In genomic region chr3:122461512-122461881, GRCm38 (mm10) we compare ENCODE assay signal across 12 mouse cellular contexts.
DNase-seq lines count a peak whose midpoint lies in the region; ATAC-seq and TF ChIP-seq lines count a peak whose summit lies in the region.
"Had no signal": no experiment of that assay in that cellular context is flagged by ENCODE, and none has a peak within 500 bp of the region (broad histone marks: within the 10 kb centered on the region; RNA-seq: fewer than 3 reads in every experiment).

No protein-coding gene starts in this region.

- WGBS in kidney, postnatal 0 days = 73% methylated on average over 11 of the region's 11 CpGs
- WGBS in embryonic facial prominence, embryonic 13.5 days = 27% methylated on average over 11 of the region's 11 CpGs
- WGBS in hindbrain, embryonic 15.5 days = 24% methylated on average over 11 of the region's 11 CpGs
- WGBS in neural tube, embryonic 12.5 days = 25% methylated on average over 11 of the region's 11 CpGs
- WGBS in cerebellum, adult 2 months = 75% methylated on average over 11 of the region's 11 CpGs

- DNase-seq in kidney, postnatal 0 days (ENCODE audit: low spot score) = no peak
- DNase-seq in kidney, postnatal 36 days = no peak
- no peak for DNase-seq in cerebellum, adult 2 months
- DNase-seq in urinary bladder, postnatal 4 days (ENCODE audit: low spot score in 2 of 2) = no peak
- DNase-seq in cerebellum, adult 11-12 months = no peak
- DNase-seq: cerebellum, postnatal 25 days; gastrocnemius, postnatal 36 days; kidney, adult 11 months had no signal

- no peak overlapping the region for H3K4me2 ChIP-seq in kidney, postnatal 0 days (ENCODE audit: low read length)
- H3K4me2 ChIP-seq in embryonic facial prominence, embryonic 13.5 days = peak overlapping the region; percentile 32
- H3K4me2 ChIP-seq in hindbrain, embryonic 15.5 days = peak overlapping the region; percentile 36; the same call in 1 of the 2 replicates
- peak overlapping the region; percentile 35 for H3K4me2 ChIP-seq in neural tube, embryonic 12.5 days (replicated peaks)
- H3K4me2 ChIP-seq: limb, embryonic 13.5 days had no signal

- peak overlapping the region; percentile 3; the same call in 1 of the 2 replicates for H3K27ac ChIP-seq in kidney, postnatal 0 days
- peak overlapping the region; percentile 83 for H3K27ac ChIP-seq in embryonic facial prominence, embryonic 13.5 days
- H3K27ac ChIP-seq in hindbrain, embryonic 15.5 days (replicated peaks) = peak overlapping the region; percentile 14
- H3K27ac ChIP-seq in neural tube, embryonic 12.5 days = no peak overlapping the region
- no peak overlapping the region for H3K27ac ChIP-seq in cerebellum, adult 2 months (ENCODE audit: insufficient read depth, low read length)
- H3K27ac ChIP-seq: limb, embryonic 13.5 days had no signal

- H3K36me3 ChIP-seq in kidney, postnatal 0 days (ENCODE audit: insufficient read depth, low read length) = no peaks in the 10 kb centered on the region
- no peaks in the 10 kb centered on the region for H3K36me3 ChIP-seq in embryonic facial prominence, embryonic 13.5 days
- no peaks in the 10 kb centered on the region for H3K36me3 ChIP-seq in hindbrain, embryonic 15.5 days
- H3K36me3 ChIP-seq in neural tube, embryonic 12.5 days = no peaks in the 10 kb centered on the region
- H3K36me3 ChIP-seq: limb, embryonic 13.5 days had no signal

- H3K9me3 ChIP-seq in kidney, postnatal 0 days (replicated peaks; ENCODE audit: low read length) = no peaks in the 10 kb centered on the region
- H3K9me3 ChIP-seq in embryonic facial prominence, embryonic 13.5 days = no peaks in the 10 kb centered on the region
- H3K9me3 ChIP-seq in hindbrain, embryonic 15.5 days = no peaks in the 10 kb centered on the region
- H3K9me3 ChIP-seq in neural tube, embryonic 12.5 days = no peaks in the 10 kb centered on the region
- H3K9me3 ChIP-seq: limb, embryonic 13.5 days had no signal

- H3K9ac ChIP-seq in kidney, postnatal 0 days (ENCODE audit: low read depth, low read length) = no peak overlapping the region
- peak overlapping the region; percentile 53; the same call in 1 of the 2 replicates for H3K9ac ChIP-seq in embryonic facial prominence, embryonic 13.5 days
- no peak overlapping the region for H3K9ac ChIP-seq in hindbrain, embryonic 15.5 days
- no peak overlapping the region for H3K9ac ChIP-seq in neural tube, embryonic 12.5 days
- H3K9ac ChIP-seq: limb, embryonic 13.5 days had no signal

- no peak for TF ChIP-seq CTCF in kidney, postnatal 0 days (IDR thresholded peaks at IDR 0.05; ENCODE audit: low read depth)
- TF ChIP-seq CTCF in cerebellum, adult 2 months (IDR thresholded peaks at IDR 0.05; ENCODE audit: borderline replicate concordance, insufficient read depth, low read depth, low read length) = no peak

- no peak for TF ChIP-seq POLR2A in cerebellum, adult 2 months (IDR thresholded peaks at IDR 0.05; ENCODE audit: borderline replicate concordance, insufficient read depth, low read length)

- 0 out of 2 replicates have a peak, but pooled peaks cover 2% of the 10 kb centered on the region for H3K4me1 ChIP-seq in kidney, postnatal 0 days (replicated peaks; ENCODE audit: insufficient read depth, low read length)
- H3K4me1 ChIP-seq in embryonic facial prominence, embryonic 13.5 days = peaks cover 32% of the 10 kb centered on the region
- peaks cover 32% of the 10 kb centered on the region for H3K4me1 ChIP-seq in hindbrain, embryonic 15.5 days (replicated peaks)
- H3K4me1 ChIP-seq in neural tube, embryonic 12.5 days = peaks cover 38% of the 10 kb centered on the region
- H3K4me1 ChIP-seq in cerebellum, adult 2 months (ENCODE audit: control insufficient read depth, insufficient read depth, low read length) = 0 out of 2 replicates have a peak, but pooled peaks cover 3% of the 10 kb centered on the region

- no peak overlapping the region for H3K4me3 ChIP-seq in kidney, postnatal 0 days (replicated peaks; ENCODE audit: low read depth, low read length)
- H3K4me3 ChIP-seq in embryonic facial prominence, embryonic 13.5 days = no peak overlapping the region
- no peak overlapping the region for H3K4me3 ChIP-seq in hindbrain, embryonic 15.5 days
- no peak overlapping the region for H3K4me3 ChIP-seq in neural tube, embryonic 12.5 days
- no peak overlapping the region for H3K4me3 ChIP-seq in cerebellum, adult 2 months (replicated peaks; ENCODE audit: insufficient read depth, low read depth, low read length)
- H3K4me3 ChIP-seq: limb, embryonic 13.5 days had no signal

- no peak for ATAC-seq in kidney, postnatal 0 days (replicated peaks; ENCODE audit: low FRiP score, low read depth)
- 0 out of 2 replicates have a peak, but pooled peaks have one; percentile 20 for ATAC-seq in embryonic facial prominence, embryonic 13.5 days (ENCODE audit: insufficient number of reproducible peaks, insufficient read depth, low FRiP score, low TSS enrichment, low read depth)
- ATAC-seq in hindbrain, embryonic 15.5 days (ENCODE audit: low FRiP score, low read depth) = peak; percentile 13; the same call in 1 of the 2 replicates
- peak; percentile 60; the same call in 1 of the 2 replicates for ATAC-seq in neural tube, embryonic 12.5 days (ENCODE audit: low FRiP score, low read depth)

- no peaks in the 10 kb centered on the region for H3K27me3 ChIP-seq in kidney, postnatal 0 days (ENCODE audit: insufficient read depth, low read length)
- H3K27me3 ChIP-seq in embryonic facial prominence, embryonic 13.5 days = peaks cover 3% of the 10 kb centered on the region; the same call in 1 of the 2 replicates
- no peaks in the 10 kb centered on the region for H3K27me3 ChIP-seq in hindbrain, embryonic 15.5 days
- no peaks in the 10 kb centered on the region for H3K27me3 ChIP-seq in neural tube, embryonic 12.5 days (replicated peaks)
- no peaks in the 10 kb centered on the region for H3K27me3 ChIP-seq in cerebellum, adult 2 months (ENCODE audit: control insufficient read depth, insufficient read depth, low read length)
- H3K27me3 ChIP-seq: limb, embryonic 13.5 days had no signal

Comparison
In these comparisons a context has a peak if more than half of its experiments do, and no peak if none do; other contexts are left out.
1. H3K27ac ChIP-seq: peak in kidney, postnatal 0 days (single experiment), embryonic facial prominence, embryonic 13.5 days (single experiment) and hindbrain, embryonic 15.5 days (single experiment); none in neural tube, embryonic 12.5 days (single experiment) and cerebellum, adult 2 months (single experiment).